ENCODE assay signal across 27 mouse cellular contexts in the genomic region with DNA sequence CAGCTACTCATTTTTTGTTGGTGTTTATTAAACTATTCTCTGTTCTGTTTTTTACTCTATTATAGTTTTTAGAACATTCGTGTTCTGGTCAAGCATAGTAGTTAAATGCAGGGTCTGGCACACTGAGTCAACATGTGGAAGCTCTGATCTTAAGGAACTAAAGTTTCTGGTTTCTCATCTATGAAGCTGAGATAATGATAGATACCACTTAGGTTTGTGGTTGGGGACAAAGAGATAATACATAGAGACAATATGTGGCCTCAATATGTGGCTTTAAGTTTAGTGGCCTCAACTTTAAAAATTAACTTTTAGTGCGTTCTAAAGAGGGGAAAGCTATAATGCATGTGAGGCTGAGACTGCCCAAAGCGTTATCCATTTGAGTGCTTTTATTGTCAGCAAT.
"Had no signal": no experiment of that assay in that cellular context is flagged by ENCODE, and none has a peak within 500 bp of the region (broad histone marks: within the 10 kb centered on the region; RNA-seq: fewer than 3 reads in every experiment).

No protein-coding gene starts in this region.

- H3K27me3 ChIP-seq: heart, embryonic 12.5 days; heart, embryonic 13.5 days; heart, embryonic 15.5 days; hindbrain, embryonic 12.5 days; hindbrain, embryonic 13.5 days; hindbrain, embryonic 15.5 days; intestine, embryonic 15.5 days; kidney, embryonic 15.5 days had no signal

- DNase-seq: heart, postnatal 10 days; heart, postnatal 14 days; heart, postnatal 36 days; heart, postnatal 4 days; kidney, adult 11 months; kidney, adult 18-20 months; kidney, adult 8-10 months; kidney, postnatal 10 days; kidney, postnatal 14 days; kidney, postnatal 25 days; kidney, postnatal 4 days; layer of hippocampus, adult 9-11 months; layer of hippocampus, postnatal 36 days had no signal

- H3K9me3 ChIP-seq: heart, embryonic 12.5 days; heart, embryonic 13.5 days; heart, embryonic 15.5 days; hindbrain, embryonic 10.5 days; hindbrain, embryonic 12.5 days; hindbrain, embryonic 13.5 days; hindbrain, embryonic 15.5 days; intestine, embryonic 15.5 days; kidney, embryonic 15.5 days had no signal

- H3K27ac ChIP-seq: heart, embryonic 13.5 days; heart, embryonic 15.5 days; hindbrain, embryonic 10.5 days; hindbrain, embryonic 12.5 days; hindbrain, embryonic 13.5 days; hindbrain, embryonic 14.5 days; hindbrain, embryonic 15.5 days; hindbrain, postnatal 0 days; intestine, embryonic 15.5 days; kidney, embryonic 15.5 days; kidney, postnatal 0 days; layer of hippocampus, adult 2 months; left cerebral cortex, adult 2 months had no signal

- H3K4me1 ChIP-seq: hindbrain, embryonic 12.5 days; hindbrain, embryonic 15.5 days had no signal

- H3K36me3 ChIP-seq: heart, embryonic 12.5 days; heart, embryonic 13.5 days; heart, embryonic 15.5 days; hindbrain, embryonic 10.5 days; hindbrain, embryonic 12.5 days; hindbrain, embryonic 13.5 days; hindbrain, embryonic 15.5 days; intestine, embryonic 15.5 days; kidney, embryonic 15.5 days had no signal

- H3K4me3 ChIP-seq: heart, embryonic 12.5 days; heart, embryonic 13.5 days; heart, embryonic 15.5 days; hindbrain, embryonic 10.5 days; hindbrain, embryonic 12.5 days; hindbrain, embryonic 13.5 days; hindbrain, embryonic 15.5 days; intestine, embryonic 15.5 days; kidney, embryonic 15.5 days; layer of hippocampus, adult 2 months; left cerebral cortex, adult 2 months had no signal

- H3K9ac ChIP-seq: heart, embryonic 12.5 days; heart, embryonic 13.5 days; heart, embryonic 15.5 days; hindbrain, embryonic 12.5 days; hindbrain, embryonic 13.5 days; hindbrain, embryonic 14.5 days; hindbrain, embryonic 15.5 days; intestine, embryonic 15.5 days; kidney, embryonic 15.5 days had no signal
